Mouse (Mus musculus) retina, adult 2 months (tissue): ENCODE results near the gene Gm10320.

Experiments used
- DNase-seq: peaks from one replicate; pipeline ENCODE4 v3.0.0-alpha.2; 2012; ENCODE audit warnings: low read depth, low spot score

The Gm10320 gene

GRCm38 (mm10) chr13:98461467-98461866 is 30.3 kb downstream of the Gm10320 start:
- DNase-seq: no peak

GRCm38 (mm10) chr13:98456398-98456797 is 35.4 kb downstream of the Gm10320 start:
- no peak for DNase-seq

GRCm38 (mm10) chr13:98455646-98456045 is 36.2 kb downstream of the Gm10320 start:
- DNase-seq: no peak

- DNase-seq: no peak
Observed at GRCm38 (mm10) chr13:98454224-98454967, 37.4 kb downstream of the Gm10320 start.

GRCm38 (mm10) chr13:98453146-98453545 is 38.7 kb downstream of the Gm10320 start:
- DNase-seq: no peak

GRCm38 (mm10) chr13:98448696-98449095 is 43.1 kb downstream of the Gm10320 start:
- DNase-seq: no peak

DNA sequence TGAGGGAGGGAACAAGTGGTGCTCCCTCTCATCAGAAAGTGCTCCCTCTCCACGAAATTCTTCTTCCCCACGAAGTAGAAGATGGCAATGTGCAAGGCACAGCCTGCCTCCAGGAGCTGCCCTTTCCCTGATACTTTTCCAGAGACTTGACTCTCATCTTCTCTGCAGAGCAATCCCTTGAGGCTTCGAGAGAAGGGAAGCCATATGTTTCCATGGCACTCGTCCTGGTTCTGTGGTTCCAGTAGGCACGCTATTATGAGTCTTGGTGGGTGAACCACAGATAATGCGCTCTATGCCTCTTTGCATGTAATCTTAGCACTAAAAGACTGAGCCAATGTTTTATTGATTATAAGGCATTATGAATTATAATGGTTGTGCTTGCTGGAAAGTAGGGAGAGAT is 44.1 kb downstream of the Gm10320 start:
- no peak for DNase-seq

GRCm38 (mm10) chr13:98445391-98446125 is 46.2 kb downstream of the Gm10320 start:
- no peak for DNase-seq

GRCm38 (mm10) chr13:98441001-98441400 is 50.8 kb downstream of the Gm10320 start:
- no peak for DNase-seq

DNA sequence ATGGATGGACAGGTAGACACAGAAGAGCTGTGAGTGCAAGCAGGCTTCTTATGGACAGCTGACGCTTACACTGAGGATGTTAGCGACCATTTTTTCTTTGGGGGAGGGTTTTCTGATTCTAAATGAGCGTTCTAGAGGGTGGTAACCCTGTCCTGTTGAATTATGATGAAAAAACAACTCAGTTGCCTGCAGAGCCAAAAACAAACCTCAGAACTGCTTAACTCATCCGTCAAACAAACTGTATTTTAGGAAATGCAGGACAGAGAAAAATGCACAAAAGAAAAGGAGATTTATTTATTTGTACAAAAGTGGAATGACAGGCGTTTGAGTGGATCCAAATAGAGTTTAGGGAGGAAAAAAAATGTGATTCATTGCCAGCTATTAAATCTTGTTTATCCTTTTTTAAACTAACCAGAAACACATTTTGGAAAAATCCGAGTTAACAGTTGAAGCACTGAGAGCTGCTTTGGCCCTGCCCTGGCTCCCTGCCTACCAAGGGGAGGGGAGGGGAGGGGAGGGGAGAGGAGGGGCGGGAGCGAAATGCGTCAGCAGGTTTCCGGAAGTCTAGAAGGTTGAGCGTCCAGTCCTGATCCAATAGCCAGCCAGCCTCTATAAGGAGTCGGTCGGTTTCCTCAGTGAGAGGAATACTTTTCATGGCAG is 51.4 kb downstream of the Gm10320 start:
- no peak for DNase-seq
